Mouse (Mus musculus): ENCODE results near the gene Slc24a5. TPM values are rescaled to one million over a fixed set of nuclear protein-coding genes. Genes with fewer than 3 reads are reported as not detected.
A peak's percentile ranks its signal among the peaks of the same experiment; 100 is the strongest.

Slc24a5 gene
- total RNA-seq, 2 experiments from 2014 or later: 0.87 to 1.0 TPM

DNA sequence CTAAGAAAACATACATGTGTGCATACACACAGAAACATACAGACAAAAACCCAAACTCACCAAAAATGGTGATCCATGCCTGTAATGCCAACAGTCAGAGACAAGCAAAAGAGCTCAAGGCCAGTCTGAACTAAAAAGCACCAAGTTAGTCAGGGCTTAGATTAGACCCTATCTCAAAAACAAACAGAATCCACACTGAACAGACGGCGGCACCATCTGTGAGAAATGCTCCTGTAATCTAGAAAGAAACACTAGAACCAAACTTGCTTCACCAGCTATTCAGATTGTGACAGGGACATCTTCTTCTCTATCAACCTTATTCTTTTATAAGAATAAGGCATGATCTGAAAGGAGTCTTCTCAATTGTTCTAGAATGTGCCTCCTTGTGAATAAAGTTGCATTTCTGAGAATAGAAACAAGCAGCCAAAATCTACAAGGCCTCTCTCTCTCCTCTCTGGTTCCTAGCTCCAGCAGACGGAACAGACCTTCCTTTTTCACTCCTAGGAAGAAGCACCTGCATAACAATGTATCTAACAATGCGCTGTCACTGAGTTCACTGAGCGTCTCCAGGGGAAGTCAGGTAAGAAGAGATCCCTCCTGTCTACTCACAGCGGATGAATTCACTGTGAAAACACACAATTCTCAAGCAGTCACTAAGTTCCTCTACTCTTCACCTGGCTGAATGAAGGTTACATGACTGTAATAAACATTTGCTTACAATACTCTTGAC is 51.6 kb downstream of the Slc24a5 start:
- DNase-seq (ENCODE audit: low spot score in 2 of 2): peak; percentile 61 to 91

DNA sequence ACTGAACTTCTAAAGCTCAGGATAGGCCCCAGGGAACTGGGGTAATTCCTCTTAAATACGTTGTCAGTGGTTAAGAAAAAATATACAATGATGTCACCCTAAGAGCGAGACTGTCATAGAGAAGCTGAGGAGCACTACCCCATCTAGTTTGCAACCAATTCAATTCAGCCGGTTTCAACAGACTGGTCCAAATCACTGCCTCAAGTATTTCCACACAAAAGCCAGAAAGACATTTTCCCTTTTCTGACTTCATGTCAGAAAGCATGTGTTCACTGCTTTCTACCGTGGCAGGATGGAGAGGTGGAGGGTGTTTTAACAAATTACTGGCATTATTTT is 54.3 kb downstream of the Slc24a5 start:
- DNase-seq (ENCODE audit: low spot score in 2 of 2): no peak

DNA sequence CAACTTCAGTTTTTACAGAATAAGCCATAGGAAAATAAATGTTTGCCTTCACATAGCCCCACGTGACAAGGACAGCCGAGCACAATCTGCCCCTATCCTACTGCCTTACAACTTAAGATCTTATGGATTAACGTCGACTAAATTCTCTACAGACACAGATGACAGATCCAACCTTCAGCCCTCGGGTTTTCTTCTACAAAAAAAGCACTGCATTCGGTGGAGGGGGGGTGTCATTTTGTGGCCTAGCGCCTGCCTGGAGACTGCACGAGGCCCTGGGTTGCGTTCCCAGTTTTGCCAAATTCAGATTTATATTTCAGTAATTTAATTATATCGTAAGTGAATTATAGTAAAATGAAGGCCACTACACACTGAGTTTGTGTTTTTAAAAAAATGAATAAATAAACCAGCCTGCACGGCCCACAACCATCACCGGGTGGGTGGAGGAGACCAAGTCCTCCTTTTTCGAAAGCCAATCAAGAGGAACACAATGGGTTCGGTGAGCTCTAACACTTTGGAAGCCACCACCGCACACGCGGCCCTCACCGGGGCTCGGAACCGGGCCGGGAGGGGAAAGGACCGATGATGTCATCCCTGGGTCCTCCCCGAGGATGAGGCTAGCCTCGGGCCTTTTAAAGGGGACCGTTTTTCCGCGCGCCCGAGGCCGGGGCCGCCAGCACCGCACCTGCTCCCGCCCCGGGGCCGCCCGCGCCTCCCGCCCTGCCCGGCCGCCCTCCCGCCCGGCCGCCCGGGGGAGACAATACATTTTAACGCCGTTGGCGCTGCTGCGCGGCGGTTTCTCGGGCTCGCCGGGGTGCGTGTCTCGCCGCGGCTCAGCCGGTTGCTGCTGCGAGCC is 54.9 kb downstream of the Slc24a5 start:
- DNase-seq (ENCODE audit: low spot score in 2 of 2): peak; percentile 43 to 56

DNA sequence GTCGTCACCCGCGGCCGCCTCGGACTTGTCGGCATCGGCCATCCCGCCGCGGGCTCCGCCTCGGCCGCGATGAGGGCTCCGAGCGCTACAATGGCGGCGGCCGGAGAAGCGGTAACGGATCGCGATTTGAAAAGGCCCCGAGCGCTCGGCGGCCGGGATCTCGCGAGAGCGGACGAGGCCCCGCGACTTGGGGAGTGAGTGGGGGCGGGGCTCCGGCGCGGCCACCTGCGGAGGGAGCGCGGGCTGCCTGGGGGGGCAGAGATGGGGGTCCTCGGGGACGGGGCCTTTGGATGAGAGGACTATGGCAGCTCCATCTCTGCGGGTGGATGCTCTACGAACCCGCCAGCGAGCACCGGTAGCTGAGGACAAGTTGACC is 55.5 kb downstream of the Slc24a5 start, which contains the start of gene Myef2:
Gene Myef2 (minus strand): TSS at position 185 of the 376 bp plus-strand sequence.
- DNase-seq (ENCODE audit: low spot score in 2 of 2): peak; percentile 62 to 76

DNA sequence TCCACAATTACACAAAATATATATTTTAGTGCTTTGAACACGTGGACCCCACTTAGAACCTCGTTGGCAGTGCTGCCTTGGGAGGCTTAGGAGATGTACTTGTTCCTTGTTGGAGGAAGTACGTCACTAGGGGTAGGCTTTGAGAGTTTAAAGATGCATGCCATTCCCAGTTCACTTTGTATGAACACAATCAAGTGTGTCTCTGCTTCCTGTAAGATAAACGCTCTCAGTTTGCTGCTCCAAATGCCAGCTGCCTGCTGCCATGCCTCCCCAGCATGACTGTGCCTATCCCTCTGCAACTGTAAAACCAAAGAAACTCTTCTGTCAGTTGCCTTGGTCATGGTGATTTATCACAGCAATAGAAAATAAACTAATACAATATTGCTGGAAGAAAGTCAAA is 57.9 kb downstream of the Slc24a5 start:
- DNase-seq (ENCODE audit: low spot score in 2 of 2): peak in 1 of 2 experiments; percentile 27

DNA sequence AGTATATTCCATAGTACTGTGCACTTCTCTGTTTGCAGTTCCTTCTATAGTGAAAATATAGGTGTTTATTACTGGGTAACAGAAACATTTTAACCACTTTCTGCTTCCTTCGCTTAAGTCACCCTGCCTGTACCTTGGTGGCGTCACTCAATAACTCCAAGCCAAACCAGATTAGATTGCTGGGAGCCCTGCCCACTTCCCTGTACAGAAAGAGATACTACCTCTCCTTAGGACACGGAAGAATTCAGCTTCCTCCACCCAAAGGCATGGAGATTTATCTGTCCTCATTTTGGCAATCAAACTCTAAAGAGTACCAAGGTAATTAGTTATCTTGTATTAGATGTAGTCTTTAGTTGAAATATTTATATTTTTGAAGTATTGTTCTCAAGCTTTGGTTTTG is 58.9 kb downstream of the Slc24a5 start:
- DNase-seq (ENCODE audit: low spot score in 2 of 2): no peak

DNA sequence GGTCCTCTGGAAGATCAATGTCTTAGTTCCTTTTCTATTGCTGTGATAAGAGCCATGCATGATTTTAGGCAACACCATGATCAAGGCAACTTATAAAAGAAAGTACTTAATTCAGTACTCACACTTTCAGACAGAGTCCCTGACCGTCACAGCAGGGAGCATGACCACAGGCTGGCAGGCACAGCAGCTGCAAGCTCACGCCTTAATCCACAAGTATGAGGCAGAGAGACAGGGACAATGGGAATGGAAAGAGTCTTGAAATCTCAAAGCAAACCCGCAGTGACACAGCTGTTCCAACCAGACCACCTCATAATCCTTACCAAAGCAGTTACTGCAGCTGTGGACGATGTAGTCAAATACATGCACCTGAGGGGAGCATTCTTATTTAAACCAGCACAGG is 66.2 kb downstream of the Slc24a5 start:
- DNase-seq (ENCODE audit: low spot score in 2 of 2): no peak

DNA sequence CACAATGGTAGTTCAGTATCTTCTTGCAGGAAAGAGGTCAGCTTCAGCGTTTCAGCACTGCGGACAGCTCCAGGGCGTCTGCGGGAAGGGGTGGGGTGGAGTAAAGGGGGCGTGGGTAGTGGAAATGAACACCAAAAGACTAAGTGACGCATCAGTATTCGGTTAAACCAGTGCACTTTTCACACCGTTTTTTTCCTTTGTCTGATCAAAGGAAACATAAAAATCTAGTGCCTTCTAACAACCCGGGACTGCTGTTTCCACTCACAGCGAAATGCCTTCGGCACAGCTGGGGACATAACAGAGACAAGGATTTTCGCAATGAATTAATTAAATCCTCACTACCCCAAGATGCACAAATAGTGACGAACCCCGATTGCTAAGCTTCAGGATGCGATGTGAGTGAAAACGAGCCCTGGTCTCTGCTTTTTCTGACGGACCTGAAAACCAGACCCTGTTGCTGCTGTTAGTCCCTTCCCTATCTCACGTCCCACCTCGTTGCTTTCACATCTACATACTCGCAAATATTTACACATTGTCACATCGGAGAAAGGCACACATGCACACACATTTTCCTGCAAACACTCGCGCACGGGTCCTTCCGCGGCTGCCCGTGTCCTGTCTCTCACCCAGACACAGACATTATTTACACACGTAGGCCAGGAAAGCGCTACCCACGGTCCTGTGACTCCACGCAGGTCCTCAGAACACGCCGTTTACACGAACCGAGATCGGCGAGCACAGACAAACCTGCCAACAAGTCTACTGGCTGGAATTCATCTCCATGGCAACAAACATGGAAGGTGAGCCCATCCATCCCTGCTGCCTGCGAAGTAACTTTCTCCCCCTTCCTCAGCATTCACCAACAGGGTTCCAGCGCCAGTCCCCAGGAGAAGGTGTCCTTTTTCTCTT is 68.2 kb downstream of the Slc24a5 start, which contains the start of gene Ctxn2:
Gene Ctxn2 (plus strand): TSS at position 790 of the 909 bp plus-strand sequence.
- peak; percentile 48 to 73 for DNase-seq (ENCODE audit: low spot score in 2 of 2)

DNA sequence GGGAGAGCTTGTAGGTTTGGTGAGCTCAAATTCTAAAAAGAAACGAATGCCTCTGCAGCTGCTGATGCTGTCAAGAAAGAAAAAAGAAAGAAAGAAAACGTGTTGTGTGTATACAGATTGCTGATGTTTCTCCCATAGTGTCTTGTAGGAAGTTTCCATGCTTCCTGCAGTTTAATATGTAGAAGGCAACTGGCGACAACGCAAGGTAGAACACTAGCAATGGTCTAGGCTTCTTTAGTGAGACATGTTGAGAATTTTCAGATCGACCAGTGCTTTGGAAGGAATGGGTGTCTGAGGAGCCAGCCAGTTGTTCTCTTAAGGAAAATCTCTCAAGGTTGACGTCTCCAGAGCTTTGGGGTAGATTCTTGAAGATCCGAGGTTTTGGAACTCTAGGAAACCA is 68.9 kb downstream of the Slc24a5 start:
- no peak for DNase-seq (ENCODE audit: low spot score in 2 of 2)

Other genes starting within 250 kb of the Slc24a5 start
- gene Myef2, start 55.5 kb downstream of the Slc24a5 start, total RNA-seq (2021): 10 to 100 TPM; 87.6 to 95.8 TPM
- gene Ctxn2, start 68.6 kb downstream of the Slc24a5 start, total RNA-seq (2021): 10 to 100 TPM; 12.2 to 16.1 TPM
- under 1 TPM; 0.12 to 0.18 TPM for gene Slc12a1, start 84.4 kb downstream of the Slc24a5 start, total RNA-seq (2021)
- gene Dut, start 179.1 kb downstream of the Slc24a5 start, total RNA-seq (2021): 10 to 100 TPM; 24.8 to 31.3 TPM

All from layer of hippocampus, adult 18-20 months (tissue).